Mouse (Mus musculus) lung, embryonic 16.5 days (tissue): ENCODE data around the gene Sult1a1. TPM values are rescaled to one million over a fixed set of nuclear protein-coding genes. Genes with fewer than 3 reads are reported as not detected.
"Not testable (repeated sequence)": the region's sequence is repeated elsewhere in the genome, so short reads cannot be mapped to it uniquely, and the experiment has no call there.

Experiments
- ATAC-seq: fragments of 200-750 bp; cut with Nextera tagmentation; 2 replicates; pipeline ENCODE4 v1.8.0; 2017; ENCODE audit warnings: low read depth, mild to moderate bottlenecking, moderate library complexity
- H3K27ac ChIP-seq: fragments of 300-500 bp; sonication (generic); 2 replicates; pipeline ENCODE4 v1.5.1; 2014; ENCODE audit warnings: mild to moderate bottlenecking, control low read depth, low read length
- H3K27me3 ChIP-seq: fragments of 300-500 bp; sonication (generic); 2 replicates; pipeline ENCODE4 v1.6.1; 2014; ENCODE audit warnings: low read depth, low read length, mixed read lengths; ENCODE audit not compliant: control insufficient read depth, insufficient read depth
- H3K36me3 ChIP-seq: fragments of 300-500 bp; sonication (generic); 2 replicates; pipeline ENCODE4 v1.6.1; 2014; ENCODE audit warnings: low read length; ENCODE audit not compliant: control insufficient read depth, insufficient read depth
- H3K4me1 ChIP-seq: fragments of 300-500 bp; sonication (generic); replicated peaks from 2 replicates; pipeline ENCODE4 v1.6.1; 2014; ENCODE audit warnings: low read length, mixed read lengths; ENCODE audit not compliant: control insufficient read depth, insufficient read depth
- H3K4me2 ChIP-seq: fragments of 300-500 bp; sonication (generic); 2 replicates; pipeline ENCODE4 v1.6.1; 2014; ENCODE audit warnings: low read depth, low read length, control low read depth
- H3K4me3 ChIP-seq: fragments of 300-500 bp; sonication (generic); 2 replicates; pipeline ENCODE4 v1.5.1; 2014; ENCODE audit warnings: mild to moderate bottlenecking, low read length, control low read depth
- H3K9ac ChIP-seq: fragments of 300-500 bp; sonication (generic); 2 replicates; pipeline ENCODE4 v1.6.1; 2014; ENCODE audit warnings: low read length, control low read depth
- H3K9me3 ChIP-seq: fragments of 300-500 bp; sonication (generic); 2 replicates; pipeline ENCODE4 v1.6.1; 2016; ENCODE audit warnings: low read length; ENCODE audit not compliant: control insufficient read depth
- WGBS: fragments of 180-500 bp; shearing (Covaris S2); extraction: QIAGEN DNeasy Blood & Tissue Kit; methylation state at CpG from one replicate; pipeline ENCODE4 v1.1.7; 2014; 5-methylcytosine and 5-hydroxymethylcytosine counted together
- polyA plus RNA-seq: library from polyadenylated mRNA; unstranded; fragments of >200 nt; fragmentation: Nextera tagmentation; extraction: Ambion mirVana; gene quantifications from 2 replicates; pipeline ENCODE4 v1.2.1, GENCODE M21; 2015

The Sult1a1 gene
- polyA plus RNA-seq, 1 experiment from 2014 or later, result 12.3 TPM

DNA sequence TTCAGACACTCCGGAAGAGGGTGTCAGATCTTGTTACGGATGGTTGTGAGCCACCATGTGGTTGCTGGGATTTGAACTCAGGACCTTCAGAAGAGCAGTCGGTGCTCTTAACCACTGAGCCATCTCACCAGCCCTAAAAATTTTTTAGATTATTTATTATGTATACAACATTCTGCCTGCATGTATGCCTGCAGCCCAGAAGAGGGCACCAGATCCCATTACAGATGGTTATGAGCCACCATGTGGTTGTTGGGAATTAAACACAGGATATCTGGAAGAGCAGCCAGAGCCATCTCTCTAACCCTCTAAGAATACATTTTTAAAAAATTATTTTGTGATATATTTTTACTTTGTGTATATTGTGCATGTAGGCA is 33.0 kb downstream of the Sult1a1 start:
- ATAC-seq, result peak; percentile 47; the same call in 1 of the 2 replicates
- H3K27me3 ChIP-seq, H3K27ac ChIP-seq, H3K9me3 ChIP-seq, H3K4me2 ChIP-seq, H3K9ac ChIP-seq, H3K4me3 ChIP-seq, H3K36me3 ChIP-seq, H3K4me1 ChIP-seq: not testable (repeated sequence)
- WGBS, result 56% methylated on average over 3 of the region's 3 CpGs

DNA sequence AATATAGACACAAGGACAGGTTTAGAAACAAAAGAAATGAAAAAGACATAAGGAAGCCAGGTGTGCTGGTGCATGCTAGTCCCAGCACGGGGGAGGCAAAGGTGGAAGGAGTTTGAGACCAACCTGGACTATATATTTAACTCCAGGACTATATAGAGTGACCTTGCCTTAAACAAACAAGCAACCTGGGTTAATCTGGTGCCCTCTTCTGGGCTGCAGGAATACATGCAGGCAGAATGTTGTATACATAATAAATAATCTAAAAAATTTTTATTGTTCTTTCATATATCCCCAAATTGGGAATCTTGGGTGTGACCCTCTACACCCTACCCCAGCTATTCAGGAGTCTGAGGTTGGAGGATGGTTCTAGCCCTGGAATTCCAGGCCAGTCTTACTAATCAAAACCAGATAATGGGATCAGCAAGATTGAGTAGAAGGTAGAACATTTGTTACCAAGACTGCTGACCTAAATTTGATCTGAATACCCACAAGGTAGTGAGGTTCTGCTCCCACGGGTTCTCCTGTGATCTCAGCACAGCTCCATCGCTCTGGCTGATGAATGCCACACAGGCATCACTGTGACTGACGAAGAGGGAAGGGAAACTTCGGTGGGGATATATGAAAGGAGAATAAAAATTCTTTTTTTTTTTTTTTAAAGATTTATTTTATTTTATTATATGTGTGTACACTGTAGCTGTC is 33.5 kb downstream of the Sult1a1 start:
- no peaks in the 10 kb centered on the region for H3K4me1 ChIP-seq
- no peak overlapping the region for H3K27ac ChIP-seq
- no peaks in the 10 kb centered on the region for H3K9me3 ChIP-seq
- ATAC-seq, result no peak
- no peak overlapping the region for H3K4me2 ChIP-seq
- H3K27me3 ChIP-seq, result no peaks in the 10 kb centered on the region
- H3K36me3 ChIP-seq, result no peaks in the 10 kb centered on the region
- H3K9ac ChIP-seq, result no peak overlapping the region
- H3K4me3 ChIP-seq, result no peak overlapping the region
- WGBS, result 66% methylated on average over 5 of the region's 5 CpGs

DNA sequence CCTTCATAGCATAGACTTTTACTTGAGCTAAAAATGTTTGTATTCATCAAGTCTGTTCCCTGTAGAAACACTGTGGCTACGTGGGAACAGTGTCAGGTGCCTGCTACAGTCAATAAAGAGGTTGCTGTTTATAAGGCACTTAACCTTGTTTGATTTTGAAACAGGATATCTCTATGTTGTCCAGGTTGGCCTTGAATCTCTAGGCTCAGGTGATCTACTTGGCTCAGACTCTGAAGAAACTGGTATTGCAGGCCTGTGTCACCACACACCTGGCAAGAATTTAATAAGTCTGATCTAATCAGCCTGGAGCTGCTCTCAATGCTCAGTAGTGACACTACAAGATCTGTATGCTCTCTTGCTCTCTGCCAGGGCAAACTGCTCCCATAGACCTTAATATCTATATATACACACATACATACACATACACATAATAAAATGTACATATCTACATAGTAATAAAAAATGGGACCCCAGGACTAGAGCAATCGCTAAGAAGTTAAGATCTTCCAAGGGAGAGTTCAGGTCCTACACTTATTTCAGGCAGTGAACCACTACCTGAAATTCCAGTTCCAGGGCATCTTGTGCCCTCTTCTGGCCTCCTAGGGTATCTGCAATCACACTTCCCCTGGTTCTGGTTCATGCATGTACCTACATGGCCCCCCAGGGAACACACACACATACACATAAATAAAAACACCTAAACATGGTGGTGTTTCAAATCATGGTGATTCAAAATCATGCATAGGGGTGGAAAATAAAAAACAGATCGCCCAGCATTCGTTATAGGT is 39.3 kb downstream of the Sult1a1 start:
- peak; percentile 68 for ATAC-seq
- no peaks in the 10 kb centered on the region for H3K36me3 ChIP-seq
- H3K9me3 ChIP-seq, result no peaks in the 10 kb centered on the region
- no peak overlapping the region for H3K4me2 ChIP-seq
- H3K4me3 ChIP-seq, result no peak overlapping the region
- H3K27ac ChIP-seq, result peak overlapping the region; percentile 22; the same call in 1 of the 2 replicates
- H3K27me3 ChIP-seq, result no peaks in the 10 kb centered on the region
- H3K4me1 ChIP-seq, result no peaks in the 10 kb centered on the region
- WGBS, result 9% methylated on average over 4 of the region's 4 CpGs
- H3K9ac ChIP-seq, result peak overlapping the region; percentile 4; the same call in 1 of the 2 replicates

- ATAC-seq, result no peak
- Histone ChIP-seq H3K4me1 (no peaks in the 10 kb centered on the region), H3K9ac (no peak overlapping the region), H3K27me3 (no peaks in the 10 kb centered on the region), H3K4me2 (no peak overlapping the region), H3K36me3 (no peaks in the 10 kb centered on the region), H3K27ac (no peak overlapping the region), H3K9me3 (no peaks in the 10 kb centered on the region), H3K4me3 (no peak overlapping the region)
These were observed 40.9 kb downstream of the Sult1a1 start for GRCm38 (mm10) chr7:126635375-126635774.

GRCm38 (mm10) chr7:126632478-126632877 is 43.8 kb downstream of the Sult1a1 start:
- Histone ChIP-seq H3K4me1 (no peaks in the 10 kb centered on the region), H3K27ac (no peak overlapping the region), H3K9ac (no peak overlapping the region), H3K27me3 (no peaks in the 10 kb centered on the region), H3K4me3 (no peak overlapping the region), H3K36me3 (no peaks in the 10 kb centered on the region), H3K9me3 (no peaks in the 10 kb centered on the region), H3K4me2 (no peak overlapping the region)
- 77% methylated on average over 2 of the region's 2 CpGs for WGBS
- ATAC-seq, result no peak

DNA sequence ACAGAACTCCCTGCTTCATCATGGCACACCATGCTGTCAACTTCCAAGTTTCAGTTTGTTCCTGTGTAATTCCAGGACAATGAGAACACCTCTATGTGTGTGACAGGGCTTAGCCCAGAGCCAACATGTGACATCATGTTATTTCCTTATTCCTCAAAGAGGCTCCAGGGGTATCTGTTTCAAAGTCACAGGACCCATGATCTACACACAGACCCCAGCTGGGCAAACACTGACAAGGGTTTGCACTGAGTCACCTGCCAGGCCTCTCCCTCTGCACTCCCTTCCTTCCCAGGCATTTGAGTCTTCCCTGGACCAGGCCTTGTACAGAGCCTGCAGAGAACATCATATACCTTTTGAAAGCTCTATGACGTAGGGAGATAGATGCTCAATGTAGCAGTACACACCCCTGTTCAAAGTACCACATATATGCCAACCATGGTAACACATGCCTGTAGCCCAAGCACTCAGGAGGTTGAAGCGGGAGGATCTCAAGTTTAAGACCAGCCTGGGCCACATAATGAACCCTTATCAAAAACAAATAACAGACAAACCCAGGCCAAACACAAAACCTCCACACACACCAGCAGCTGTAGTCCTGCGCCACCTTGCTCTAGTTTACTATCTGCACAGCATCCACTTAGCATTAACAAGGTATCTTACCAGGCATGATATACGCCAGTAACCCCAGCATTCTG is 45.3 kb downstream of the Sult1a1 start, which contains the start of gene Nupr1:
TSS of gene Nupr1 (minus strand) at position 38 of the 695 bp plus-strand sequence.
- Histone ChIP-seq H3K36me3 (no peaks in the 10 kb centered on the region), H3K4me3 (no peak within 1 kb of the TSS), H3K4me1 (0 out of 2 replicates have a peak, but pooled peaks cover under 1% of the 10 kb centered on the region), H3K9ac (no peak within 1 kb of the TSS), H3K27me3 (no peaks in the 10 kb centered on the region), H3K9me3 (no peaks in the 10 kb centered on the region), H3K27ac (no peak within 1 kb of the TSS), H3K4me2 (no peak within 1 kb of the TSS)
- no peak for ATAC-seq
- 79% methylated on average over 4 of the region's 4 CpGs for WGBS

- no peaks in the 10 kb centered on the region for H3K9me3 ChIP-seq
- no peak overlapping the region for H3K9ac ChIP-seq
- 59% methylated on average over 3 of the region's 3 CpGs for WGBS
- ATAC-seq, result no peak
- no peak overlapping the region for H3K4me2 ChIP-seq
- no peaks in the 10 kb centered on the region for H3K36me3 ChIP-seq
- no peaks in the 10 kb centered on the region for H3K27me3 ChIP-seq
- H3K27ac ChIP-seq, result no peak overlapping the region
- peaks cover 5% of the 10 kb centered on the region; the same call in 1 of the 2 replicates for H3K4me1 ChIP-seq
- no peak overlapping the region for H3K4me3 ChIP-seq
These were observed 46.3 kb downstream of the Sult1a1 start for GRCm38 (mm10) chr7:126629915-126630314.

GRCm38 (mm10) chr7:126628111-126628510 is 48.1 kb downstream of the Sult1a1 start:
- no peak overlapping the region for H3K4me2 ChIP-seq
- no peak for ATAC-seq
- no peak overlapping the region for H3K4me3 ChIP-seq
- no peak overlapping the region for H3K9ac ChIP-seq
- H3K9me3 ChIP-seq, result no peaks in the 10 kb centered on the region
- H3K27ac ChIP-seq, result peak overlapping the region; percentile 6
- 47% methylated on average over 6 of the region's 6 CpGs for WGBS
- H3K4me1 ChIP-seq, result peaks cover 5% of the 10 kb centered on the region; the same call in 1 of the 2 replicates
- no peaks in the 10 kb centered on the region for H3K27me3 ChIP-seq
- H3K36me3 ChIP-seq, result no peaks in the 10 kb centered on the region
